Mouse (Mus musculus): ENCODE measurements around the gene Hist2h3b. TPM values are rescaled to one million over a fixed set of nuclear protein-coding genes. Genes with fewer than 3 reads are reported as not detected.
A peak's percentile ranks its signal among the peaks of the same experiment; 100 is the strongest.

Hist2h3b gene
- polyA plus RNA-seq, 1 experiment = 60.1 TPM

GRCm38 (mm10) chr3:96292641-96293040, 24.2 kb downstream of the Hist2h3b start:
- H3K36me3 ChIP-seq (ENCODE audit: control insufficient read depth) = no peaks in the 10 kb centered on the region
- no peak overlapping the region for H3K4me3 ChIP-seq (replicated peaks)
- TF ChIP-seq TAL1 (IDR thresholded peaks at IDR 0.05; ENCODE audit: low read length) (no peak), GATA1 (IDR thresholded peaks at IDR 0.05; ENCODE audit: low read length) (no peak)
- H3K4me1 ChIP-seq (ENCODE audit: control insufficient read depth) = no peaks in the 10 kb centered on the region
- H3K27me3 ChIP-seq (ENCODE audit: control insufficient read depth) = peaks cover 9% of the 10 kb centered on the region
- no peaks in the 10 kb centered on the region; the same call in 1 of the 2 replicates for H3K9me3 ChIP-seq (ENCODE audit: control insufficient read depth, low read length)

- Histone ChIP-seq H3K4me1 (ENCODE audit: control insufficient read depth) (no peaks in the 10 kb centered on the region), H3K9me3 (ENCODE audit: control insufficient read depth, low read length) (no peaks in the 10 kb centered on the region), H3K36me3 (ENCODE audit: control insufficient read depth) (no peaks in the 10 kb centered on the region), H3K27me3 (ENCODE audit: control insufficient read depth) (peaks cover 9% of the 10 kb centered on the region), H3K4me3 (replicated peaks) (no peak overlapping the region)
- TF ChIP-seq TAL1 (IDR thresholded peaks at IDR 0.05; ENCODE audit: low read length) (no peak), GATA1 (IDR thresholded peaks at IDR 0.05; ENCODE audit: low read length) (no peak)
Measured at GRCm38 (mm10) chr3:96293368-96293767, 24.9 kb downstream of the Hist2h3b start.

GRCm38 (mm10) chr3:96293787-96294186, 25.3 kb downstream of the Hist2h3b start, which contains the start of gene Fcgr1:
Gene Fcgr1 (minus strand): TSS chr3:96293969.
- no peaks in the 10 kb centered on the region for H3K9me3 ChIP-seq (ENCODE audit: control insufficient read depth, low read length)
- TF ChIP-seq GATA1 (IDR thresholded peaks at IDR 0.05; ENCODE audit: low read length) (no peak), TAL1 (IDR thresholded peaks at IDR 0.05; ENCODE audit: low read length) (no peak)
- H3K27me3 ChIP-seq (ENCODE audit: control insufficient read depth) = peaks cover 9% of the 10 kb centered on the region
- no peaks in the 10 kb centered on the region for H3K36me3 ChIP-seq (ENCODE audit: control insufficient read depth)
- no peak within 1 kb of the TSS for H3K4me3 ChIP-seq (replicated peaks)
- no peaks in the 10 kb centered on the region for H3K4me1 ChIP-seq (ENCODE audit: control insufficient read depth)

GRCm38 (mm10) chr3:96298360-96298759, 29.9 kb downstream of the Hist2h3b start:
- H3K4me1 ChIP-seq (ENCODE audit: control insufficient read depth) = no peaks in the 10 kb centered on the region
- no peak overlapping the region for H3K4me3 ChIP-seq (replicated peaks)
- peaks cover 29% of the 10 kb centered on the region for H3K27me3 ChIP-seq (ENCODE audit: control insufficient read depth)
- no peaks in the 10 kb centered on the region for H3K36me3 ChIP-seq (ENCODE audit: control insufficient read depth)
- no peaks in the 10 kb centered on the region for H3K9me3 ChIP-seq (ENCODE audit: control insufficient read depth, low read length)
- TF ChIP-seq GATA1 (IDR thresholded peaks at IDR 0.05; ENCODE audit: low read length) (no peak), TAL1 (IDR thresholded peaks at IDR 0.05; ENCODE audit: low read length) (no peak)

- Histone ChIP-seq H3K4me1 (ENCODE audit: control insufficient read depth) (peaks cover 4% of the 10 kb centered on the region), H3K36me3 (ENCODE audit: control insufficient read depth) (no peaks in the 10 kb centered on the region), H3K9me3 (ENCODE audit: control insufficient read depth, low read length) (no peaks in the 10 kb centered on the region), H3K27me3 (ENCODE audit: control insufficient read depth) (peaks cover 21% of the 10 kb centered on the region), H3K4me3 (replicated peaks) (no peak overlapping the region)
- TF ChIP-seq GATA1 (IDR thresholded peaks at IDR 0.05; ENCODE audit: low read length) = no peak
- TF ChIP-seq TAL1 (IDR thresholded peaks at IDR 0.05; ENCODE audit: low read length) = no peak
Measured at GRCm38 (mm10) chr3:96299562-96299961, 31.1 kb downstream of the Hist2h3b start.

GRCm38 (mm10) chr3:96300706-96301529, 32.5 kb downstream of the Hist2h3b start:
- no peaks in the 10 kb centered on the region for H3K9me3 ChIP-seq (ENCODE audit: control insufficient read depth, low read length)
- no peaks in the 10 kb centered on the region for H3K36me3 ChIP-seq (ENCODE audit: control insufficient read depth)
- H3K4me1 ChIP-seq (ENCODE audit: control insufficient read depth) = peaks cover 7% of the 10 kb centered on the region
- peaks cover 25% of the 10 kb centered on the region for H3K27me3 ChIP-seq (ENCODE audit: control insufficient read depth)
- TF ChIP-seq GATA1 (IDR thresholded peaks at IDR 0.05; ENCODE audit: low read length) = no peak
- peak overlapping the region; percentile 23 for H3K4me3 ChIP-seq (replicated peaks)

GRCm38 (mm10) chr3:96302076-96302475, 33.6 kb downstream of the Hist2h3b start:
- H3K9me3 ChIP-seq (ENCODE audit: control insufficient read depth, low read length) = no peaks in the 10 kb centered on the region
- peaks cover 7% of the 10 kb centered on the region for H3K4me1 ChIP-seq (ENCODE audit: control insufficient read depth)
- H3K36me3 ChIP-seq (ENCODE audit: control insufficient read depth) = no peaks in the 10 kb centered on the region
- TF ChIP-seq GATA1 (IDR thresholded peaks at IDR 0.05; ENCODE audit: low read length) (no peak), TAL1 (IDR thresholded peaks at IDR 0.05; ENCODE audit: low read length) (no peak)
- peaks cover 33% of the 10 kb centered on the region for H3K27me3 ChIP-seq (ENCODE audit: control insufficient read depth)
- H3K4me3 ChIP-seq (replicated peaks) = no peak overlapping the region

GRCm38 (mm10) chr3:96306506-96306905, 38.1 kb downstream of the Hist2h3b start:
- TF ChIP-seq GATA1 (IDR thresholded peaks at IDR 0.05; ENCODE audit: low read length) (no peak), TAL1 (IDR thresholded peaks at IDR 0.05; ENCODE audit: low read length) (no peak)
- Histone ChIP-seq H3K9me3 (ENCODE audit: control insufficient read depth, low read length) (no peaks in the 10 kb centered on the region), H3K4me3 (replicated peaks) (no peak overlapping the region), H3K4me1 (ENCODE audit: control insufficient read depth) (peaks cover 7% of the 10 kb centered on the region), H3K36me3 (ENCODE audit: control insufficient read depth) (no peaks in the 10 kb centered on the region), H3K27me3 (ENCODE audit: control insufficient read depth) (peaks cover 18% of the 10 kb centered on the region)

GRCm38 (mm10) chr3:96309441-96309840, 41.0 kb downstream of the Hist2h3b start:
- Histone ChIP-seq H3K9me3 (ENCODE audit: control insufficient read depth, low read length) (peaks cover 2% of the 10 kb centered on the region; the same call in 1 of the 2 replicates), H3K4me3 (replicated peaks) (no peak overlapping the region), H3K27me3 (ENCODE audit: control insufficient read depth) (peaks cover 13% of the 10 kb centered on the region), H3K36me3 (ENCODE audit: control insufficient read depth) (no peaks in the 10 kb centered on the region; the same call in 1 of the 2 replicates), H3K4me1 (ENCODE audit: control insufficient read depth) (peaks cover 4% of the 10 kb centered on the region)
- TF ChIP-seq TAL1 (IDR thresholded peaks at IDR 0.05; ENCODE audit: low read length) (no peak), GATA1 (IDR thresholded peaks at IDR 0.05; ENCODE audit: low read length) (no peak)
